Mouse (Mus musculus) hindbrain, postnatal 0 days (tissue): ENCODE measurements at regions not wholly inside any gene's neighbourhood (a gene's known extent, or its start where the extent isn't known, plus 50 kb on each side); places are given as distances from the start of the nearest gene placed in this dataset.

Experiments used
- ATAC-seq: fragments of 200-750 bp; cut with Nextera tagmentation; 2 replicates; pipeline ENCODE4 v1.8.0; 2017; ENCODE audit warnings: mild to moderate bottlenecking, moderate TSS enrichment, moderate library complexity
- DNase-seq: peaks from one replicate; pipeline ENCODE4 v3.0.0-alpha.2; 2015; ENCODE audit warnings: low spot score
- H3K27ac ChIP-seq: fragments of 300-500 bp; sonication (generic); 2 replicates; pipeline ENCODE4 v1.5.1; 2014; ENCODE audit warnings: mild to moderate bottlenecking
- H3K27me3 ChIP-seq: fragments of 300-500 bp; sonication (generic); 2 replicates; pipeline ENCODE4 v1.6.1; 2014; ENCODE audit warnings: low read length, mixed read lengths; ENCODE audit not compliant: insufficient read depth
- H3K36me3 ChIP-seq: fragments of 300-500 bp; sonication (generic); 2 replicates; pipeline ENCODE4 v1.6.1; 2014; ENCODE audit warnings: low read length, mixed read lengths; ENCODE audit not compliant: insufficient read depth
- H3K4me1 ChIP-seq: fragments of 300-500 bp; sonication (generic); 2 replicates; pipeline ENCODE4 v1.6.1; 2014; ENCODE audit warnings: antibody characterized with exemption, low read length, mixed read lengths; ENCODE audit not compliant: insufficient read depth
- H3K4me2 ChIP-seq: fragments of 300-500 bp; sonication (generic); 2 replicates; pipeline ENCODE4 v1.6.1; 2014; ENCODE audit warnings: low read depth, mild to moderate bottlenecking, low read length, moderate library complexity, mixed read lengths
- H3K4me3 ChIP-seq: fragments of 300-500 bp; sonication (generic); 2 replicates; pipeline ENCODE4 v1.5.1; 2014; ENCODE audit warnings: low read length
- H3K9ac ChIP-seq: fragments of 300-500 bp; sonication (generic); replicated peaks from 2 replicates; pipeline ENCODE4 v1.6.1; 2014; ENCODE audit warnings: mild to moderate bottlenecking, low read length, moderate library complexity, mixed read lengths
- H3K9me3 ChIP-seq: fragments of 300-500 bp; sonication (generic); 2 replicates; pipeline ENCODE4 v1.6.1; 2016; ENCODE audit warnings: low read length, mixed read lengths
- CTCF ChIP-seq: IDR thresholded peaks from 2 replicates; pipeline ENCODE4 v1.5.1; 2016; ENCODE audit warnings: antibody characterized with exemption, control low read depth, low read depth
- WGBS: fragments of 180-500 bp; shearing (Covaris S2); extraction: QIAGEN DNeasy Blood & Tissue Kit; methylation state at CpG from one replicate; pipeline ENCODE4 v1.1.7; 2014; 5-methylcytosine and 5-hydroxymethylcytosine counted together

DNA sequence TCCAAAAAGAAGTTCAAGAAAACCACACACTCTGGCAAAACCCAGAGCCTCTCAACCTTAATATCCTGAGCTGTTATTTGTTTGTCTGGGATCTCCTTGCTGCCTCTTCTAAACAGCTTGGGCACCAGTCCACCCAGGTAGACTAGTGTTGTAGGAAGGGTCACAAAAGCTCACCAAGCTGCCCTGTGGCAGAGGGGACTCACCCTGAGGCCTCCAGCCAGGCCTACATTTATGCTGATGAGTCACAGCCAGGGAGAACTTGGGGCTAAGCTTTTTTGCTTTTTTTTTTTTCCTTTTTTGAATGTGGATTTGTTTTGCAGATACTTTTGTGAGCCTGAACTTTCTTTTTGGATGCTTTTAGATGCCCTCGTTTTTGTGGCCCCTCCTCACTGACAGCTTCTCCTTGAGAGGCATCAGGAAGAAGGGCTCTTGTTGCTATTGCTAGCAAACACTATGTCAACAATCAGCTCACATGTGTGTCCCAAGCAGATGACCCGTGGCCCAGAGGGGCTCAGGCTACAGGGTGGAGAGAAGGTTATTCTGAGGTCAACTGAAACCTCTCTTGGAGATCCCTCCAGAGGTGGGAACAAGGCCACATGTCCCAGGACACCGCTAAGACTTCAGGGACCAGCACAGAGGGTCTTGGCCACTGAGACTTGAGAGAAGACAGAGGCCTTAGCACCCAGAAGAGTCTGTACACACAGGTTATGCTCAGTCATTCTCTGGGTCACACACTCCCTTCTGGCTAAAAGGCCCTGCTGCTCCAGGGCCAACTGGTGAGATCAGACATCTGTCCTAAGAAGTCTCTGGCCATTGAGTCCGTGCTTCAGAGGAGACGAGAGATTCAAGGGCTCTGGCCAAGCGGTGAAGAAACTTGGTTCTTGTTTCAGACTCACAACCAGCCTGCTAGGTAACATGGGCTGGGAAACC, 50.3 kb upstream of the Itga11 start:
- ATAC-seq = no peak

More for the DNA sequence above, 50.3 kb upstream of the Itga11 start:
- Histone ChIP-seq H3K4me2 (no peak overlapping the region), H3K4me3 (no peak overlapping the region), H3K9ac (no peak overlapping the region), H3K4me1 (no peaks in the 10 kb centered on the region), H3K27me3 (no peaks in the 10 kb centered on the region), H3K27ac (no peak overlapping the region), H3K36me3 (no peaks in the 10 kb centered on the region), H3K9me3 (no peaks in the 10 kb centered on the region)
- TF ChIP-seq CTCF = no peak
- WGBS = 66% methylated on average over 6 of the region's 6 CpGs
- no peak for DNase-seq
